Mouse (Mus musculus) layer of hippocampus, postnatal 36 days (tissue): ENCODE measurements around the gene Rad51b. TPM values are rescaled to one million over a fixed set of nuclear protein-coding genes. Genes with fewer than 3 reads are reported as not detected.

Experiments used
- DNase-seq, 2 experiments: peaks; one replicate each; pipeline ENCODE4 v3.0.0; 2022
- total RNA-seq, 2 experiments: library from RNA; stranded (reverse); gene quantifications; 2 replicates each; pipeline ENCODE4 v1.2.3; 2021

Gene Rad51b
- total RNA-seq, 2 experiments from 2014 or later, result 0.17 to 0.18 TPM

DNA sequence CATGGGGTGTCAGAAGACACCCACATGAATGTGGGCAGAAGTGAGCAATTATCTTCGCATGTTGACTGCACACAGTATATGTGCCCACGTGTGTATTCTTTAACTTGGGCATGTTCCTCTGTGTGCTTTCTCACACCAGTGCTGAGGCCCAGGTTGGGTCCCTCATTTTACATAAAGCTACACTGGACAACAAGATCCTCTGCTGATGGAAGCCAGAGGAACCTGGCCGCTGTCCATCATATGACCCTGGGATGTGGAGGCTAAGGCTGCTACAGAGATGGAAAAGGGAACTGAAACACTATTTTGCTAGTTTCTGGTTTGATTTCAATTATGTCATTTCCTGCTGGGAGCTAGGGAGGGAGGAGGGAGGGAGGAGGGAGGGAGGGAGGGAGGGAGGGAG lies 544.2 kb downstream of the Rad51b start:
- no peak for DNase-seq

GRCm38 (mm10) chr12:79842319-79842718 lies 545.2 kb downstream of the Rad51b start:
- no peak for DNase-seq

- no peak for DNase-seq
Measured at GRCm38 (mm10) chr12:79843002-79843401, 545.9 kb downstream of the Rad51b start.

- no peak for DNase-seq
Measured at GRCm38 (mm10) chr12:79843496-79843895, 546.4 kb downstream of the Rad51b start.

DNA sequence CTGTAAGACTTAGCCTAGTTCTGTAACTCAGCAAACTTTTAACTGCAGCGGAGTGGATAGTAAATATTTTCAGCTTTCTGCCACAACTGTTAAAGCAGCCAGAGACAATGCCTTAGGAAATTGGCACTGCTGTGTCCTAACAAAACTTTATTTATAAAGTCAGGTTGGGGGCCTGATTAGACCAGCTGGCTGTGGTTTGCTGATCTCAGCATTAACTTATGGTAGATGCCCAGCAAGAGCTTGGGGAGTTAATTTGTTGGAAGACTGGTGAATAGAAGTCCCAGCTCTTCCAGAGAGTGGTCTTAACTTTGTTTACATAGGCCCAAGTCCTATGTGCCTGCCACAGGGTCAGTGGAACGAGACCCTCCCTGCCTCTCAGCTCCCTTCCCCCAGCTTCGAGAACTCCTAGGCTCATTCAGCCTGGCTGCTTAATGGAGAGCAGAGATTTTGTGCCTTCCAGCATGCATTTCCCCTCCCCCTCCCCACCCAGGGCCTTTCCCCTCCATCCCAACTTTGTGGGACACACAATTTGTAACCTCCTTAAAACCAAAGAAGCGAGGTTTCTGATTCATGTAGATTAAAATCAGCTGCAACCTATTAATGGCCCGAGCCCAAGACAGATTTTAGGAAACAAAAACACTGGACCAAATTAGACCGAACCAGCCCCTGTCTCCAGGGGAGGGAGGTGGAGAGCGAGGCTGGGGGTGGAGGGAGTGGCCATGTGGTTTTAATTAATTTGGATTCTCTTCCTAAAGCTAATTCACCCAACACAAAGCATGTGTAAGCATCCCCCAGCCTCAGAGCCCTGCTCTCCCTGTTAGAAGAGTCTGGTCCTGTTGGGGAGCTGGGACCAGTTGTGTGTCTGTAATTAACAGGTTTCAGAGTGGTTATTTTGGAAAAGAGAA lies 549.4 kb downstream of the Rad51b start:
- DNase-seq, result no peak

DNA sequence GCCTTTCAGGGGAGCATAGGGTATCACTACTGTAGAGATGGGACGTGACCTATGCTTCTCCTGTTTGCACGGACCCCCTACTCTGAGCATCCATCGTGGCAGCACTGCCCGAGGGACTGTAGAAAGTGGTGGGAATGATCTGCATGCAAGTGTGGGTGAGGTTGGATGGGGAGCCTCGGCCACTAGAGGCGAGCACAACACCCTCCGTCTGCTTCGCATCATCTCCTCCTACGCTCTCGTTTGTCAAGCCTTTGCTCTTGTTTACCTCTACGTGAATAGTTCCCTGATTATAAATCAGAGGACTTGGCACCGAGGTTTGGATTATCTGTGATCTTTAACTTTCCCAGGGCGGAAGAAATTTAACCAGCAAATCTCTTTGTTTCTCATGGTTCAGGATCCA lies 551.5 kb downstream of the Rad51b start:
- DNase-seq, result no peak

- no peak for DNase-seq
Measured at GRCm38 (mm10) chr12:79850021-79850420, 552.9 kb downstream of the Rad51b start.

GRCm38 (mm10) chr12:79851898-79852297 lies 554.8 kb downstream of the Rad51b start:
- no peak for DNase-seq

DNA sequence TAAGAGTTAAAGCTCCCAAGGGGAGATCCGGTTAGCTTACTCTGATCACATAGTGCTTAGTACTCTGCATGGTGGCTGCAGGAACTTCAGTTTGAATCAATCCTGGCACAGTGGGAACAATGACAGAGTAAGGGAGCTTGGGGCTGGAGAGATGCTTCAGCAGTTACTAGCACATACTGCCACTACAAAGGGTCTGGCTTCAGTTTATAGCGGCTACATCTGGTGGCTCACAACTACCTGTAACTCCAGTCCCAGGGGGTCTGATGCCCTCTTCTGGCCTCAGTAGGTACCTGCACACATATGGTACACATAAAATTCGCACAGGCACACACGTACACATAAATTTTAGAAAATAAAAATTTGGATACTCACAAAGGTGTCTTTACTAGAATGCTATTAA lies 555.5 kb downstream of the Rad51b start:
- no peak for DNase-seq

DNA sequence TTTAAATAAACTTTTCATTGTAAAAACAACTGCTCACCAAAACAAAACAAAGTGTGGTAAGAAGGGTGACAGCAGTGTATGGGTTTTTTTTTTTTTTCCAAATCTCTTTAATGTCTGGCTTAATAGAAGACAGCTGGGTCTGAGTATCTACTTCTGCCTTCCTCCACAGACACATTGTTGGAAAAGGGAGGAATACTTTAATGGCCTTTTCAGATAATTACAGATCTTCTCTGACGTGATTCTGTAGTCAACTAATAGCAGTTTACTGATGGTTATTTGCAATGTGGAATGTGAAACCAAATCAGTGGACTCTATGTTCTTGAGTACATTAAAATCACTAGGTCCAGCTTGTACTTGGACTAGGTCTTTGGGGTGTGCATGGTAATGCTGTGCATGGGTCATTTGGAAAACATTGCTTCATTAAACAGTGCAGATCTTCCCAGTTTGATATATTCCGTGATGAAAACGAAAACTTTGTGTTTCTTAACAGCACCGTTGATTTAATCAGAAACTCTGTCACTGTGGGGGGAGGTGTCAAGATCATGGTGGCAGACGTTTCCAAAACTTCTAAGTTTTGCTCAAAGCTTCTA lies 556.9 kb downstream of the Rad51b start:
- DNase-seq, result no peak

GRCm38 (mm10) chr12:79854507-79854906 lies 557.4 kb downstream of the Rad51b start:
- no peak for DNase-seq

DNA sequence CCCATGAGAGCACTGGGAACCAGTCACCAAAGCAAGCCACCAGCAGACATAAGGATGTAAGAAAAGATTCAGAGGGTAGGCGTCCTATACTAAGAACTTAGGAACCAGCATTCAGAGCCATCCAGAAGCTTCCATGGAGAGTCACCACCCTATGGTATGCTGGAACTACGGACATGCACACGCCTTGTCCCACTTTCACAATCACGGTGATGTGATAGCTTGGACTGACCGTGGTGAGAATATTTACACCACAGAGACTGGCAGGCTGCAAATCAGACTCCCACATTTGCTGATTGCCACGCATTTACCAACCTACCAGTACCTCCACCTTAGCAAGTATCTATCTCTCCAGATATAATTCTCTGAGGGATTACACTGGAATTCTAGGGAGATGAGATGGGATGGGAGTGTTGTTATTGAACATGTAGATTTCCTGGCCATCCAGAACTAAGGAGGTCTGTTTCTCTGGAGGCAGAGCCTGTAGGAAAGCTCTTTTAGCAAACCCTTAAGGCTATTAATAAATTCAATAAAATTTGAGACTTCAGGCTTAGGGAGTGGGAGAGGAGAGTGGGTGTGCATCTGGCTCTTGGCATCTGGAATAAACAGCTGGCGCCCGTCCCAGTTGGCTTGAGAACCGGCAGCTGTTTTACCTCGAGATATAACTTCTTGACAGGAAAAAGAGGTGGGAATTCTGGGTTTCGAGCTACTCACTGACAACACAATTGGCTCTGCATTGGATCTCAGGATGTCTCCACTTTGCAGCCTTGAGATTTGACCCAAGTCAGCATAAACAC lies 559.2 kb downstream of the Rad51b start:
- no peak for DNase-seq

- no peak for DNase-seq
Measured at GRCm38 (mm10) chr12:79857704-79858103, 560.6 kb downstream of the Rad51b start.

DNA sequence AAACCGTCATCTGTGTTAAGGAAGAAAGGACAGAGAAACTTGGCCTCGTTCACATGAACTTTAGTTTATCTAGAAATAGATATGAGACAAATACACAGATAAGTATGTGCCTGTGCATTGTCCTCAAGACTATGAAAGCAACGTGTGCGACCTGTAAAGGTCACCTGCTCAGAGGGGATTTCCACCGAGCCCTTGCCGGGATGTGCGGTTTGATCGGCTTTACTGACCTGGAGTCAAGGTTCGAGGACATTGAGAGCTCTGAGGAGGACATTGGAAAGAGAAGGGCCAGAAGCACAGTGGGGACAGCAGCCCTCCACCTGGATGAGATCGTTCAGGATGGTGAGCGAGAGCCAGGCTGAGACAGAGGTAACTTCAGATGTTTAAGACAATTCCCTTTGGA lies 561.3 kb downstream of the Rad51b start:
- DNase-seq, result no peak

- DNase-seq, result no peak
Measured at GRCm38 (mm10) chr12:79859354-79860247, 562.5 kb downstream of the Rad51b start.

- DNase-seq, result no peak
Measured at GRCm38 (mm10) chr12:79860248-79860555, 563.1 kb downstream of the Rad51b start.

Other genes with a start within 250 kb of the Rad51b start
- gene Pigh, start 207.6 kb upstream of the Rad51b start, total RNA-seq, result 10 to 100 TPM; 11.2 to 11.7 TPM
- gene Arg2, start 166.5 kb upstream of the Rad51b start, total RNA-seq, result 1 to 10 TPM; 2.9 to 3.3 TPM
- gene Vti1b, start 124.6 kb upstream of the Rad51b start, total RNA-seq, result 100 to 1,000 TPM; 160 to 192 TPM
- gene Rdh11, start 105.0 kb upstream of the Rad51b start, total RNA-seq, result 10 to 100 TPM; 20.2 to 20.5 TPM
- 1 to 10 TPM; 2.7 to 3.6 TPM for gene Rdh12, start 88.4 kb upstream of the Rad51b start, total RNA-seq
- gene Zfyve26, start 978 bp upstream of the Rad51b start, total RNA-seq, result 10 to 100 TPM; 32.2 to 34.6 TPM